Mouse (Mus musculus): ENCODE measurements around the gene 9430097D07Rik.

9430097D07Rik gene

DNA sequence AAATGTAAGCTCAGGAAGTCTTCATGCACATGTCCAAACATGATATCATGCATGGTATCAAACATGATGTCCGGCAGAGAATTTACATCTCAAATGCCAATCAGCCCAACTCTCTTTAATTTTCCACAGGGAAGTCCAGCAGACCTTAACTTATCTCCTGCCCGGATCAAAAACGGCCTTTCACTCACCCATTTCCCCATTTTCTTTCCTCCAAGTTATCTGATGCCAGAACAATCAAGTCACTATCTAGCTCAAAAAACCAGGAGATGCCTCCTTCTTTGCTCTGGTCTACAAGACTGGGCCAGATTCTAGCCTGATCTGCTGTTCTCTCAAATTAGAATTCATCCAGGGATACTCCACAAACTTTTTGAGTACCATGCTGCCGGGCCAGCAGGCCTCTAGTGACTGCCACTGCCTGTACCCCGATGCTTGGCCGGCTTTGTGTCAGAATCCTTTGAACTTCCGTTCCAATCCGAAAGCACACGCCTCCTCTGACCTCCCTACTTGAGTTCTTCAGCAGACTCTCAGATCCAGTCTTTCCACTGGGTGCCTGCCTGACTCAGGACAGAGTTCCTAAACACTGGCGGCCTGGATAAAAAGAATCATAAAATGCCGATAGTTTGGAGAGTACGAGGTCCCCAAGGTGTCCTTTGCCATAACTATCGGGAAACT is 41.3 kb downstream of the 9430097D07Rik start:
- no peak for DNase-seq

DNA sequence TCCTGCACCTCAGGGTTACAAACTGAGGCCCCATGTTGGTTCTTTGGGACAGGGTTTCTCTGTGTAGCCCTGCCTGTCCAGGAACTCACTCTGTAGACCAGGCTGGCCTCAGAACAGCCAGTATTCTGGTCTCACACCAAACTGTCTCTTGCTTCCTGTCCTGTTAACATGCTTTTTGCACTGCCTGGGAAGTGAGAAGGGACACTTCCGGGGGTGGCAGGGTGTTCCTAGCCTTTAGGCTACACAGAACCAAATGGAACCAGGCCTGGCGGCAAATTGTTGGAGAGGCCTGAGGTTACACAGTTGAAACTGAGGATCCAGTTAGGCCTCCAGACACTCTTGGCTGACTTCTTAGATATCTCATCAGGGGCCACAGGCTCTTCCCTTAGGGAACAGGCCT is 42.3 kb downstream of the 9430097D07Rik start:
- no peak for DNase-seq

DNA sequence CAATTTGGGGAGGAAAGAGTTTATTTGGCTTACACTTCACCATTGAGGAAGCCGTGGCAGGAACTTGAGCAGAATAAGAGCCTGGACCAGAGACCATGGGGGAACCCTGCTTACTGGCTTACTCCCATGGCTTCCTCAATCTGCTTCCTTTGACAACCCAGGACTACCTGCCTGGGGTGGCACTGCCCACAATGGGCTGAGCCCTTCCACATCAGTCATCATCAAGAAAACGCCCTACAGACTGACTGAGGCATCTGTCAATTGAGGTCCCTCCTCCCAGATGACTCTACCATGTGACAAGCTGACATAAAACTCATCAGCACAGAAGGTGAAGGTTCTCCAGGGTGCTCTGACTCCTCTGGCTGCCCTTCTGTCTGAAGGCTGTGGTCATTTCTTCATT is 45.0 kb downstream of the 9430097D07Rik start:
- no peak for DNase-seq

GRCm38 (mm10) chr2:32528326-32528725 is 47.2 kb downstream of the 9430097D07Rik start:
- DNase-seq, result no peak

DNA sequence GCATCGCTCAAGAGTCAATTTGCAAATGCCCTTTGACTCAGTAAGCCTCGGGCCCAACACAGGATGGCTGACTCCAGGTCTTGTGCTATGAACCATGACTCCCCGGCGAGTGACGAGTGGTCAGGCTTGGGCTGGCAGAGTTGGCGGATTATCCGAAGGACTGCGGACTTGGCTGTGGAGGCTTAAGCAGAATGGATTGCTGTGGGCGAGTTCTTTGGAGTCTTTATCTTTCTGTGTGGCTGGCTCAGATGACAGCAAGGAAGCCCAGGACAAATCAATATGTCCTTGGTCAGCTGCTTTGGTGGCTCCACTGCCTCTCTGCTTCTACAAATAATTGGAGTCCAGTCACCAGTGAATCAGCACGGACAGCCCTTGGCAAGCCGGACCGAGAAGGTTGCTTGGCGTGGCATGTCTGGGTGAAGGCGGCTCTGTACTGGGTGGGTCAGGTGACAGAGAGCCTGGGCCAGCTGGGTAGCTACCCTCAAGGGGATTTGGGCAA is 48.0 kb downstream of the 9430097D07Rik start:
- DNase-seq, result no peak

GRCm38 (mm10) chr2:32525816-32526215 is 49.7 kb downstream of the 9430097D07Rik start:
- no peak for DNase-seq

GRCm38 (mm10) chr2:32524536-32525031 is 50.9 kb downstream of the 9430097D07Rik start:
- no peak for DNase-seq

Measured in cerebellum, postnatal 36 days (tissue).